Mouse (Mus musculus) heart, embryonic 12.5 days (tissue): ENCODE measurements around the gene Gpi1. TPM values are rescaled to one million over a fixed set of nuclear protein-coding genes. Genes with fewer than 3 reads are reported as not detected.
"Not testable (repeated sequence)": the region's sequence is repeated elsewhere in the genome, so short reads cannot be mapped to it uniquely, and the experiment has no call there.

Experiments
- ATAC-seq: fragments of 200-750 bp; cut with Nextera tagmentation; 2 replicates; pipeline ENCODE4 v1.8.0; 2017; ENCODE audit warnings: moderate TSS enrichment, moderate library complexity; ENCODE audit not compliant: insufficient number of reproducible peaks, low FRiP score
- H3K27ac ChIP-seq: fragments of 300-500 bp; sonication (generic); 2 replicates; pipeline ENCODE4 v1.5.1; 2016; ENCODE audit warnings: mild to moderate bottlenecking, moderate library complexity; ENCODE audit not compliant: poor library complexity, severe bottlenecking
- H3K27me3 ChIP-seq: fragments of 300-500 bp; sonication (generic); replicated peaks from 2 replicates; pipeline ENCODE4 v1.6.1; 2016; ENCODE audit warnings: mild to moderate bottlenecking, moderate library complexity
- H3K36me3 ChIP-seq: fragments of 300-500 bp; sonication (generic); 2 replicates; pipeline ENCODE4 v1.6.1; 2016; ENCODE audit warnings: mild to moderate bottlenecking, moderate library complexity
- H3K4me1 ChIP-seq: fragments of 300-500 bp; sonication (generic); replicated peaks from 2 replicates; pipeline ENCODE4 v1.6.1; 2016; ENCODE audit warnings: mild to moderate bottlenecking
- H3K4me2 ChIP-seq: fragments of 300-500 bp; sonication (generic); 2 replicates; pipeline ENCODE4 v1.6.1; 2016; ENCODE audit warnings: mild to moderate bottlenecking, moderate library complexity
- H3K4me3 ChIP-seq: fragments of 300-500 bp; sonication (generic); 2 replicates; pipeline ENCODE4 v1.5.1; 2016; ENCODE audit warnings: mild to moderate bottlenecking
- H3K9ac ChIP-seq: fragments of 300-500 bp; sonication (generic); 2 replicates; pipeline ENCODE4 v1.6.1; 2016; ENCODE audit warnings: mild to moderate bottlenecking, moderate library complexity
- H3K9me3 ChIP-seq: fragments of 300-500 bp; sonication (generic); replicated peaks from 2 replicates; pipeline ENCODE4 v1.6.1; 2016; ENCODE audit warnings: mild to moderate bottlenecking, moderate library complexity
- WGBS: fragments of 180-500 bp; shearing (Covaris S2); methylation state at CpG from one replicate; pipeline ENCODE4 v1.1.7; 2016; 5-methylcytosine and 5-hydroxymethylcytosine counted together
- polyA plus RNA-seq: library from polyadenylated mRNA; unstranded; fragments of >200 nt; fragmentation: Nextera tagmentation; extraction: Ambion mirVana; gene quantifications from 2 replicates; pipeline ENCODE4 v1.2.1, GENCODE M21; 2016

Gpi1 gene
- polyA plus RNA-seq, 1 experiment from 2014 or later: 777 TPM

GRCm38 (mm10) chr7:34183356-34183755 is 46.8 kb downstream of the Gpi1 start:
- WGBS: 78% methylated on average over 13 of the region's 13 CpGs
- no peaks in the 10 kb centered on the region for H3K9me3 ChIP-seq
- no peaks in the 10 kb centered on the region for H3K4me1 ChIP-seq
- H3K36me3 ChIP-seq: peaks cover 52% of the 10 kb centered on the region
- H3K4me2 ChIP-seq: no peak overlapping the region
- no peak; the same call in 1 of the 2 replicates for ATAC-seq
- H3K27me3 ChIP-seq: no peaks in the 10 kb centered on the region
- H3K4me3 ChIP-seq: no peak overlapping the region
- no peak overlapping the region for H3K27ac ChIP-seq
- no peak overlapping the region for H3K9ac ChIP-seq

GRCm38 (mm10) chr7:34176241-34176640 is 53.9 kb downstream of the Gpi1 start:
- H3K27me3 ChIP-seq, ATAC-seq, H3K4me3 ChIP-seq, H3K4me1 ChIP-seq, H3K36me3 ChIP-seq, H3K9ac ChIP-seq, H3K27ac ChIP-seq, H3K9me3 ChIP-seq, H3K4me2 ChIP-seq: not testable (repeated sequence)
- 77% methylated on average over 6 of the region's 6 CpGs for WGBS

GRCm38 (mm10) chr7:34172251-34172650 is 57.9 kb downstream of the Gpi1 start:
- 74% methylated on average over 1 of the region's 1 CpGs for WGBS
- no peak for ATAC-seq

GRCm38 (mm10) chr7:34169454-34169853 is 60.7 kb downstream of the Gpi1 start, which contains the start of gene Uba2:
Gene Uba2 (minus strand): TSS chr7:34169599.
- peak within 1 kb of the TSS; percentile 72 for H3K4me3 ChIP-seq
- no peak for ATAC-seq
- 76% methylated on average over 3 of the region's 3 CpGs for WGBS

More at GRCm38 (mm10) chr7:34172251-34172650, 57.9 kb downstream of the Gpi1 start:
- H3K4me2 ChIP-seq: no peak overlapping the region
- H3K27me3 ChIP-seq: no peaks in the 10 kb centered on the region
- H3K9ac ChIP-seq: no peak overlapping the region
- H3K27ac ChIP-seq: no peak overlapping the region
- H3K4me1 ChIP-seq: peaks cover 2% of the 10 kb centered on the region; the same call in 1 of the 2 replicates
- no peak overlapping the region for H3K4me3 ChIP-seq
- H3K36me3 ChIP-seq: no peaks in the 10 kb centered on the region
- no peaks in the 10 kb centered on the region; the same call in 1 of the 2 replicates for H3K9me3 ChIP-seq

GRCm38 (mm10) chr7:34168470-34169251 is 61.5 kb downstream of the Gpi1 start:
- Histone ChIP-seq H3K4me1 (peaks cover 10% of the 10 kb centered on the region), H3K4me3 (peak overlapping the region; percentile 72), H3K9me3 (no peaks in the 10 kb centered on the region), H3K4me2 (peak overlapping the region; percentile 85), H3K9ac (peak overlapping the region; percentile 87), H3K27me3 (no peaks in the 10 kb centered on the region), H3K36me3 (peaks cover 16% of the 10 kb centered on the region), H3K27ac (peak overlapping the region; percentile 74)
- peak; percentile 95 for ATAC-seq
- 10% methylated on average over 30 of the region's 30 CpGs for WGBS

More at GRCm38 (mm10) chr7:34169454-34169853, 60.7 kb downstream of the Gpi1 start, which contains the start of gene Uba2:
- Histone ChIP-seq H3K4me2 (peak within 1 kb of the TSS; percentile 85), H3K36me3 (peaks cover 10% of the 10 kb centered on the region), H3K4me1 (peaks cover 10% of the 10 kb centered on the region), H3K9me3 (no peaks in the 10 kb centered on the region), H3K27me3 (no peaks in the 10 kb centered on the region), H3K9ac (peak within 1 kb of the TSS; percentile 87), H3K27ac (peak within 1 kb of the TSS; percentile 74)

- H3K36me3 ChIP-seq: peaks cover 23% of the 10 kb centered on the region
- H3K4me3 ChIP-seq: peak overlapping the region; percentile 72
- peaks cover 10% of the 10 kb centered on the region for H3K4me1 ChIP-seq
- H3K9ac ChIP-seq: peak overlapping the region; percentile 87
- peak; percentile 79 for ATAC-seq
- peak overlapping the region; percentile 85 for H3K4me2 ChIP-seq
- H3K27ac ChIP-seq: peak overlapping the region; percentile 74
- H3K9me3 ChIP-seq: no peaks in the 10 kb centered on the region
- WGBS: under 1% methylated on average over 54 of the region's 54 CpGs
- H3K27me3 ChIP-seq: no peaks in the 10 kb centered on the region
These were observed 62.2 kb downstream of the Gpi1 start for GRCm38 (mm10) chr7:34167766-34168469.

- peak overlapping the region; percentile 16; the same call in 1 of the 2 replicates for H3K4me3 ChIP-seq
- no peak overlapping the region for H3K27ac ChIP-seq
- ATAC-seq: no peak
- no peaks in the 10 kb centered on the region for H3K9me3 ChIP-seq
- peaks cover 10% of the 10 kb centered on the region for H3K4me1 ChIP-seq
- peak overlapping the region; percentile 33; the same call in 1 of the 2 replicates for H3K4me2 ChIP-seq
- no peak overlapping the region for H3K9ac ChIP-seq
- peaks cover 34% of the 10 kb centered on the region for H3K36me3 ChIP-seq
- WGBS: 53% methylated on average over 4 of the region's 4 CpGs
- no peaks in the 10 kb centered on the region for H3K27me3 ChIP-seq
These were observed 63.3 kb downstream of the Gpi1 start for GRCm38 (mm10) chr7:34166850-34167249.

GRCm38 (mm10) chr7:34165999-34166398 is 64.1 kb downstream of the Gpi1 start:
- no peak for ATAC-seq
- H3K4me2 ChIP-seq: no peak overlapping the region
- no peak overlapping the region for H3K9ac ChIP-seq
- H3K27ac ChIP-seq: no peak overlapping the region
- WGBS: 85% methylated on average over 3 of the region's 3 CpGs
- H3K4me1 ChIP-seq: peaks cover 10% of the 10 kb centered on the region
- no peaks in the 10 kb centered on the region for H3K9me3 ChIP-seq
- H3K36me3 ChIP-seq: peaks cover 42% of the 10 kb centered on the region
- no peak overlapping the region for H3K4me3 ChIP-seq
- H3K27me3 ChIP-seq: no peaks in the 10 kb centered on the region

GRCm38 (mm10) chr7:34164671-34165070 is 65.5 kb downstream of the Gpi1 start:
- Histone ChIP-seq H3K9me3 (no peaks in the 10 kb centered on the region), H3K4me1 (peaks cover 10% of the 10 kb centered on the region), H3K9ac (no peak overlapping the region), H3K4me3 (no peak overlapping the region), H3K27me3 (no peaks in the 10 kb centered on the region), H3K27ac (no peak overlapping the region), H3K4me2 (no peak overlapping the region), H3K36me3 (peaks cover 54% of the 10 kb centered on the region)
- ATAC-seq: no peak
- WGBS: 91% methylated on average over 7 of the region's 7 CpGs

- WGBS: 87% methylated on average over 3 of the region's 3 CpGs
- Histone ChIP-seq H3K36me3 (peaks cover 93% of the 10 kb centered on the region), H3K4me2 (no peak overlapping the region), H3K27me3 (no peaks in the 10 kb centered on the region), H3K9ac (no peak overlapping the region), H3K9me3 (no peaks in the 10 kb centered on the region), H3K4me3 (no peak overlapping the region), H3K4me1 (no peaks in the 10 kb centered on the region), H3K27ac (no peak overlapping the region)
- ATAC-seq: no peak
These were observed 71.0 kb downstream of the Gpi1 start for GRCm38 (mm10) chr7:34159167-34159566.

GRCm38 (mm10) chr7:34157994-34158393 is 72.1 kb downstream of the Gpi1 start:
- WGBS: 97% methylated on average over 3 of the region's 3 CpGs
- Histone ChIP-seq H3K4me2 (no peak overlapping the region), H3K4me1 (no peaks in the 10 kb centered on the region), H3K9ac (no peak overlapping the region), H3K27me3 (no peaks in the 10 kb centered on the region), H3K9me3 (no peaks in the 10 kb centered on the region), H3K4me3 (no peak overlapping the region), H3K36me3 (peaks cover 93% of the 10 kb centered on the region), H3K27ac (no peak overlapping the region)
- no peak for ATAC-seq
